Mouse (Mus musculus) lung, embryonic 16.5 days (tissue): ENCODE measurements at regions not wholly inside any gene's neighbourhood (a gene's known extent, or its start where the extent isn't known, plus 50 kb on each side); places are given as distances from the start of the nearest gene placed in this dataset.

ENCODE experiments used
- ATAC-seq: fragments of 200-750 bp; cut with Nextera tagmentation; 2 replicates; pipeline ENCODE4 v1.8.0; 2017; ENCODE audit warnings: low read depth, mild to moderate bottlenecking, moderate library complexity
- H3K27ac ChIP-seq: fragments of 300-500 bp; sonication (generic); 2 replicates; pipeline ENCODE4 v1.5.1; 2014; ENCODE audit warnings: mild to moderate bottlenecking, control low read depth, low read length
- H3K27me3 ChIP-seq: fragments of 300-500 bp; sonication (generic); 2 replicates; pipeline ENCODE4 v1.6.1; 2014; ENCODE audit warnings: low read depth, low read length, mixed read lengths; ENCODE audit not compliant: control insufficient read depth, insufficient read depth
- H3K36me3 ChIP-seq: fragments of 300-500 bp; sonication (generic); 2 replicates; pipeline ENCODE4 v1.6.1; 2014; ENCODE audit warnings: low read length; ENCODE audit not compliant: control insufficient read depth, insufficient read depth
- H3K4me1 ChIP-seq: fragments of 300-500 bp; sonication (generic); replicated peaks from 2 replicates; pipeline ENCODE4 v1.6.1; 2014; ENCODE audit warnings: low read length, mixed read lengths; ENCODE audit not compliant: control insufficient read depth, insufficient read depth
- H3K4me2 ChIP-seq: fragments of 300-500 bp; sonication (generic); 2 replicates; pipeline ENCODE4 v1.6.1; 2014; ENCODE audit warnings: low read depth, low read length, control low read depth
- H3K4me3 ChIP-seq: fragments of 300-500 bp; sonication (generic); 2 replicates; pipeline ENCODE4 v1.5.1; 2014; ENCODE audit warnings: mild to moderate bottlenecking, low read length, control low read depth
- H3K9ac ChIP-seq: fragments of 300-500 bp; sonication (generic); 2 replicates; pipeline ENCODE4 v1.6.1; 2014; ENCODE audit warnings: low read length, control low read depth
- H3K9me3 ChIP-seq: fragments of 300-500 bp; sonication (generic); 2 replicates; pipeline ENCODE4 v1.6.1; 2016; ENCODE audit warnings: low read length; ENCODE audit not compliant: control insufficient read depth
- WGBS: fragments of 180-500 bp; shearing (Covaris S2); extraction: QIAGEN DNeasy Blood & Tissue Kit; methylation state at CpG from one replicate; pipeline ENCODE4 v1.1.7; 2014; 5-methylcytosine and 5-hydroxymethylcytosine counted together

- Histone ChIP-seq H3K27ac (no peak overlapping the region), H3K27me3 (no peaks in the 10 kb centered on the region), H3K4me3 (no peak overlapping the region), H3K9me3 (no peaks in the 10 kb centered on the region), H3K4me2 (no peak overlapping the region), H3K36me3 (no peaks in the 10 kb centered on the region), H3K9ac (no peak overlapping the region), H3K4me1 (no peaks in the 10 kb centered on the region)
- 69% methylated on average over 7 of the region's 7 CpGs for WGBS
- no peak for ATAC-seq
Observed at GRCm38 (mm10) chr5:97636357-97636756, 179.5 kb upstream of the Gk2 start.

GRCm38 (mm10) chr5:97633766-97634165 lies 176.9 kb upstream of the Gk2 start:
- H3K36me3 ChIP-seq = no peaks in the 10 kb centered on the region
- H3K4me1 ChIP-seq = no peaks in the 10 kb centered on the region
- H3K4me2 ChIP-seq = no peak overlapping the region
- H3K9ac ChIP-seq = no peak overlapping the region
- no peak for ATAC-seq
- no peaks in the 10 kb centered on the region for H3K27me3 ChIP-seq
- WGBS = 76% methylated on average over 6 of the region's 6 CpGs
- H3K9me3 ChIP-seq = no peaks in the 10 kb centered on the region
- no peak overlapping the region for H3K4me3 ChIP-seq
- H3K27ac ChIP-seq = no peak overlapping the region

- H3K4me3 ChIP-seq = no peak overlapping the region
- no peak for ATAC-seq
Observed at GRCm38 (mm10) chr5:97632791-97633190, 176.0 kb upstream of the Gk2 start.

GRCm38 (mm10) chr5:97625200-97625599 lies 168.4 kb upstream of the Gk2 start:
- no peak for ATAC-seq
- WGBS = 82% methylated on average over 3 of the region's 3 CpGs
- H3K27me3 ChIP-seq = no peaks in the 10 kb centered on the region
- no peak overlapping the region for H3K4me3 ChIP-seq
- no peaks in the 10 kb centered on the region for H3K9me3 ChIP-seq
- H3K9ac ChIP-seq = no peak overlapping the region
- H3K4me1 ChIP-seq = no peaks in the 10 kb centered on the region
- H3K4me2 ChIP-seq = no peak overlapping the region
- no peak overlapping the region for H3K27ac ChIP-seq
- no peaks in the 10 kb centered on the region for H3K36me3 ChIP-seq

More at GRCm38 (mm10) chr5:97632791-97633190, 176.0 kb upstream of the Gk2 start:
- Histone ChIP-seq H3K36me3 (no peaks in the 10 kb centered on the region), H3K9ac (no peak overlapping the region), H3K9me3 (no peaks in the 10 kb centered on the region), H3K27me3 (no peaks in the 10 kb centered on the region), H3K4me1 (no peaks in the 10 kb centered on the region), H3K27ac (no peak overlapping the region), H3K4me2 (no peak overlapping the region)
- WGBS = 75% methylated on average over 7 of the region's 7 CpGs

GRCm38 (mm10) chr5:97619890-97620289 lies 163.1 kb upstream of the Gk2 start:
- Histone ChIP-seq H3K4me2 (no peak overlapping the region), H3K27me3 (no peaks in the 10 kb centered on the region), H3K36me3 (no peaks in the 10 kb centered on the region), H3K9me3 (no peaks in the 10 kb centered on the region), H3K4me3 (no peak overlapping the region), H3K9ac (no peak overlapping the region), H3K27ac (no peak overlapping the region), H3K4me1 (no peaks in the 10 kb centered on the region)
- ATAC-seq = no peak
- 74% methylated on average over 2 of the region's 2 CpGs for WGBS

- no peaks in the 10 kb centered on the region for H3K9me3 ChIP-seq
- no peak overlapping the region for H3K9ac ChIP-seq
- H3K27me3 ChIP-seq = no peaks in the 10 kb centered on the region
- H3K4me2 ChIP-seq = no peak overlapping the region
- no peak overlapping the region for H3K27ac ChIP-seq
- no peaks in the 10 kb centered on the region for H3K36me3 ChIP-seq
- ATAC-seq = no peak
- no peaks in the 10 kb centered on the region for H3K4me1 ChIP-seq
- H3K4me3 ChIP-seq = no peak overlapping the region
- 64% methylated on average over 4 of the region's 4 CpGs for WGBS
Observed at GRCm38 (mm10) chr5:97618411-97618810, 161.6 kb upstream of the Gk2 start.

- peak; percentile 95 for ATAC-seq
- no peak overlapping the region for H3K9ac ChIP-seq
- H3K9me3 ChIP-seq = no peaks in the 10 kb centered on the region
- H3K27ac ChIP-seq = no peak overlapping the region
- H3K4me3 ChIP-seq = no peak overlapping the region
- H3K4me2 ChIP-seq = no peak overlapping the region
- 38% methylated on average over 6 of the region's 6 CpGs for WGBS
- H3K36me3 ChIP-seq = no peaks in the 10 kb centered on the region
- no peaks in the 10 kb centered on the region for H3K27me3 ChIP-seq
- peaks cover 4% of the 10 kb centered on the region; the same call in 1 of the 2 replicates for H3K4me1 ChIP-seq
Observed at GRCm38 (mm10) chr5:97602176-97602575, 145.4 kb upstream of the Gk2 start.

- 53% methylated on average over 2 of the region's 2 CpGs for WGBS
- Histone ChIP-seq H3K36me3 (no peaks in the 10 kb centered on the region), H3K4me2 (no peak overlapping the region)
Observed at GRCm38 (mm10) chr5:97601384-97601783, 144.6 kb upstream of the Gk2 start.

GRCm38 (mm10) chr5:97598741-97599140 lies 141.9 kb upstream of the Gk2 start:
- ATAC-seq = no peak
- H3K27ac ChIP-seq = no peak overlapping the region
- 70% methylated on average over 9 of the region's 9 CpGs for WGBS

More at GRCm38 (mm10) chr5:97601384-97601783, 144.6 kb upstream of the Gk2 start:
- Histone ChIP-seq H3K4me1 (peaks cover 4% of the 10 kb centered on the region; the same call in 1 of the 2 replicates), H3K9me3 (no peaks in the 10 kb centered on the region), H3K9ac (no peak overlapping the region), H3K27me3 (no peaks in the 10 kb centered on the region), H3K4me3 (no peak overlapping the region), H3K27ac (no peak overlapping the region)
- ATAC-seq = no peak

GRCm38 (mm10) chr5:97595916-97596315 lies 139.1 kb upstream of the Gk2 start:
- H3K4me3 ChIP-seq = no peak overlapping the region
- H3K9ac ChIP-seq = no peak overlapping the region
- no peak overlapping the region for H3K4me2 ChIP-seq
- no peaks in the 10 kb centered on the region for H3K36me3 ChIP-seq
- H3K27ac ChIP-seq = no peak overlapping the region
- H3K4me1 ChIP-seq = no peaks in the 10 kb centered on the region
- no peak for ATAC-seq
- H3K9me3 ChIP-seq = no peaks in the 10 kb centered on the region
- H3K27me3 ChIP-seq = no peaks in the 10 kb centered on the region
- WGBS = 71% methylated on average over 2 of the region's 2 CpGs

More at GRCm38 (mm10) chr5:97598741-97599140, 141.9 kb upstream of the Gk2 start:
- no peaks in the 10 kb centered on the region for H3K36me3 ChIP-seq
- H3K4me3 ChIP-seq = no peak overlapping the region
- no peaks in the 10 kb centered on the region for H3K9me3 ChIP-seq
- no peaks in the 10 kb centered on the region for H3K27me3 ChIP-seq
- no peak overlapping the region for H3K9ac ChIP-seq
- H3K4me2 ChIP-seq = no peak overlapping the region
- peaks cover 4% of the 10 kb centered on the region; the same call in 1 of the 2 replicates for H3K4me1 ChIP-seq
